Mouse (Mus musculus) lung, postnatal 14 days (tissue): ENCODE measurements around the gene Dnajc11.

Experiments
- DNase-seq: peaks from one replicate; pipeline ENCODE4 v3.0.0; 2021

The Dnajc11 gene

GRCm38 (mm10) chr4:151934215-151934572 is 703 bp downstream of the Dnajc11 start:
- no peak for DNase-seq

GRCm38 (mm10) chr4:151937441-151937840 is 4.0 kb downstream of the Dnajc11 start:
- no peak for DNase-seq

GRCm38 (mm10) chr4:151938089-151938488 is 4.6 kb downstream of the Dnajc11 start:
- DNase-seq = no peak

GRCm38 (mm10) chr4:151946211-151946610 is 12.7 kb downstream of the Dnajc11 start:
- no peak for DNase-seq

GRCm38 (mm10) chr4:151948497-151949471 is 15.3 kb downstream of the Dnajc11 start:
- DNase-seq = no peak

GRCm38 (mm10) chr4:151953209-151953608 is 19.7 kb downstream of the Dnajc11 start:
- no peak for DNase-seq

- no peak for DNase-seq
These were observed 22.3 kb downstream of the Dnajc11 start for GRCm38 (mm10) chr4:151955791-151956190.

GRCm38 (mm10) chr4:151957584-151958315 is 24.3 kb downstream of the Dnajc11 start:
- DNase-seq = no peak

- no peak for DNase-seq
These were observed 26.5 kb downstream of the Dnajc11 start for GRCm38 (mm10) chr4:151959849-151960512.

- DNase-seq = no peak
These were observed 27.0 kb downstream of the Dnajc11 start for GRCm38 (mm10) chr4:151960513-151960854.

- DNase-seq = no peak
These were observed 29.3 kb downstream of the Dnajc11 start for GRCm38 (mm10) chr4:151962817-151963216.

- DNase-seq = no peak
These were observed 34.9 kb downstream of the Dnajc11 start for GRCm38 (mm10) chr4:151968204-151968921.

GRCm38 (mm10) chr4:151972221-151972967 is 38.9 kb downstream of the Dnajc11 start:
- DNase-seq = peak; percentile 28

GRCm38 (mm10) chr4:151975441-151975840 is 42.0 kb downstream of the Dnajc11 start:
- DNase-seq = peak; percentile 26

- DNase-seq = peak; percentile 91
These were observed 44.3 kb downstream of the Dnajc11 start for GRCm38 (mm10) chr4:151977748-151978147.

GRCm38 (mm10) chr4:151980699-151981098 is 47.2 kb downstream of the Dnajc11 start:
- no peak for DNase-seq

- DNase-seq = peak; percentile 83
These were observed 47.9 kb downstream of the Dnajc11 start for GRCm38 (mm10) chr4:151981363-151981762.

- DNase-seq = no peak
These were observed 49.6 kb downstream of the Dnajc11 start for GRCm38 (mm10) chr4:151983043-151983442.

- DNase-seq = no peak
These were observed 50.1 kb downstream of the Dnajc11 start for GRCm38 (mm10) chr4:151983560-151983959.

GRCm38 (mm10) chr4:151985886-151986285 is 52.4 kb downstream of the Dnajc11 start:
- no peak for DNase-seq

- no peak for DNase-seq
These were observed 53.2 kb downstream of the Dnajc11 start for GRCm38 (mm10) chr4:151986650-151987049.

GRCm38 (mm10) chr4:151988014-151988341 is 54.5 kb downstream of the Dnajc11 start:
- no peak for DNase-seq
